Mouse (Mus musculus) bone marrow macrophage, adult 2 months (primary cell): ENCODE results near the gene Lypd6b. TPM values are rescaled to one million over a fixed set of nuclear protein-coding genes. Genes with fewer than 3 reads are reported as not detected.

Experiments used
- H3K27ac ChIP-seq: 2 replicates; pipeline ENCODE4 v1.5.1; 2012; ENCODE audit warnings: low read depth, low read length; ENCODE audit not compliant: insufficient read depth
- H3K4me1 ChIP-seq: 2 replicates; pipeline ENCODE4 v1.6.1; 2012; ENCODE audit warnings: low read length; ENCODE audit not compliant: control insufficient read depth, insufficient read depth
- H3K4me3 ChIP-seq: 2 replicates; pipeline ENCODE4 v1.5.1; 2012; ENCODE audit warnings: mild to moderate bottlenecking, low read length, moderate library complexity; ENCODE audit not compliant: insufficient read depth
- CTCF ChIP-seq: IDR thresholded peaks from 2 replicates; pipeline ENCODE4 v1.5.1; 2012; ENCODE audit warnings: low read depth, mild to moderate bottlenecking, low read length, moderate library complexity
- POLR2A ChIP-seq: IDR thresholded peaks from 2 replicates; pipeline ENCODE4 v1.6.1; 2012; ENCODE audit warnings: mild to moderate bottlenecking, low read depth, low read length, borderline replicate concordance
- polyA plus RNA-seq: library from polyadenylated mRNA; stranded (reverse); fragments of >200 nt; gene quantifications from 2 replicates; pipeline ENCODE4 v1.2.4, GENCODE M21; 2012; ENCODE audit not compliant: missing spikeins, insufficient read depth, insufficient read length

Lypd6b gene
- polyA plus RNA-seq, 1 experiment: not detected

DNA sequence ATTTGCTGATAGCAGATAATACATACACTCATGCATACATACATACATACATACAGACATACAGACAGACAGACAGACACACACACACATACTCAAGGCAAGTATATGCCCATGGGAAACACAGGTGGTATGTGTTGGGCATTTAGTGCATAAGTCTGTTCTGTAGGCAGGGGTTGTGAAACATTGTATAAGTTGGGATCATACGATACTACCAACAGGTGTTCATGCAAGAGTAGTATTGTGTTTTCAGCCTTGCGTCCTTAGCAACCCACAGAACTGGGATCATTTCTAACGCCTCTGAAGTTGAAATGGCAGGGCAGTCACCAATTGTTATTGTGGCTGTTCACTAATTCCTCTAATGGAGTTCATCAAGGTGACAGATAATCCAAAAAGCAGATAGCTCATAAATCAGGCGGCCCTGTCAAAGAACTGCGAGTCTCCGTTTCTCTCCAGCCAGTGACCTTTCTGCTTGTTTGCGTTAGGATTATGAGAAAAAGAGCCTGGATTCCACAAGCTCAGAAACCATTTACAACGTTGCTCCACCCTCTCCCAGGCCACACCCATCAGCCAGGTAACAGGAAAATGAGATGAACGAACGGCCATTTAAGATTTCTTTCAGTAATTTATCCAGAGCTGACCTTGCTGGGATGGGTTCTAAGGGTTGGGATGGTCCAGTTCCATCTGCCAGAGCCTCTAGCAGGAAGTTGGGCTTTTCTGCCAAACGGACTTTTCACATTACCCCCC is 72.9 kb downstream of the Lypd6b start:
- TF ChIP-seq CTCF (no peak), POLR2A (no peak)
- Histone ChIP-seq H3K4me3 (no peak overlapping the region), H3K4me1 (no peaks in the 10 kb centered on the region), H3K27ac (no peak overlapping the region)

- H3K4me3 ChIP-seq: no peak overlapping the region
- H3K4me1 ChIP-seq: no peaks in the 10 kb centered on the region
- TF ChIP-seq CTCF (no peak), POLR2A (no peak)
- no peak overlapping the region for H3K27ac ChIP-seq
These were observed 73.6 kb downstream of the Lypd6b start for GRCm38 (mm10) chr2:49860969-49861592.

GRCm38 (mm10) chr2:49861658-49862057 is 74.2 kb downstream of the Lypd6b start:
- H3K4me3 ChIP-seq: no peak overlapping the region
- TF ChIP-seq CTCF (no peak), POLR2A (no peak)
- no peaks in the 10 kb centered on the region for H3K4me1 ChIP-seq
- no peak overlapping the region for H3K27ac ChIP-seq

GRCm38 (mm10) chr2:49868116-49868858 is 80.8 kb downstream of the Lypd6b start:
- Histone ChIP-seq H3K4me3 (no peak overlapping the region), H3K4me1 (no peaks in the 10 kb centered on the region), H3K27ac (no peak overlapping the region)
- TF ChIP-seq POLR2A: no peak
- no peak for TF ChIP-seq CTCF

DNA sequence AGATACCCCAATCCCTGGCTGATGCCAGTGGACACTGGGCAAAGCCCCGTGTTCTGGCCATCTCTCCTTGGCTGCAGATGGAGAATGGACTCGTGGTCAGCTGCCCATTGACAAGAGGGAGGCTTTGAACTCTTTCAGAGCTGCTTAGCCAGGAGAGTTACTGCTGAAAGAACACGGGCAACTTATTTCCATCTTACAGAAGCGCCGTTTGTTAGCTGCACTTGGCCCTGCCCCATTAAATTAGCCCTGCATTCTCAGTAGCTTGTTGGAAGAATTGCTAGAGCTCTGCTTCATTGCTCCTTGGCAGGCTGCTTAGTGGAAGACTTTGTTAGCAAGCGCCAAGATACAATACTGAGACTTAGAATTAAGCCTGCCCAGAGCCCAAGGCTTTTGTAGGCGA is 81.6 kb downstream of the Lypd6b start:
- Histone ChIP-seq H3K27ac (no peak overlapping the region), H3K4me3 (no peak overlapping the region), H3K4me1 (no peaks in the 10 kb centered on the region)
- TF ChIP-seq POLR2A: no peak
- no peak for TF ChIP-seq CTCF

DNA sequence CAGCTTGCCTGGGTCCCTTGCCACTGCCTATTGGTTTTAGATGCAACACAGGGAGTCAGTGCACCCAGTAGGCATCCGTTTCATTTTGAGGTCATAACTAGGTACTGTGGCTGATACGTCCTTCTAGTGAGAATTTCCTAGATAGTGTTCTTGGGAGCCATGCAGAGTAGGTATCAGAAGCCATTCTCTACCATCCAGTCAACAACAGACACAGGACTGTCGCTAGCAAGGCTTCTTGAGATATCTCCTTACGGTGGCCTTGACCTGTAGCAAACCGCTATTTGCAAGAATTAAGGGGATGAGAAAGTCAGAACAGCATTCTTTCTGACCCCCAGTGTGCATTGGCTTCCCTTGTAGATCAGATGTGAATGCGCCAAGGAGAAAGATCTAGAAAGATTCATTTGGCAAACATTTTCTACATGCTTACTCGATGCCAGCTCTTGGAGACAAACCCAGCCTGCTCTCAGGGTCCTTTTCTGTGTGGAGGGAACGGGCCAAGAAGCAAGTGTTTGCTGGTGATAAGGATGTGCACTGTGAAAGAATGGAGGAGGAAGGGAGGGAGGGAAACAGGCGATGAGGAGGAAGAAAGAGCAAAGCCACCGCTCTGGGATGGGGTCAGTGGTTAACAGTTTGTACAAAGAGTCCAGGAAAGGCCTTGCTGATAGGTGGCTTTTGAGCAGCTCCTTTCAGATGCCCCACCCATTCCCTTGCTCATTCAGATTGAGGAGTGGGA is 82.5 kb downstream of the Lypd6b start:
- no peak overlapping the region for H3K4me3 ChIP-seq
- TF ChIP-seq POLR2A: no peak
- no peak for TF ChIP-seq CTCF
- no peak overlapping the region for H3K27ac ChIP-seq
- no peaks in the 10 kb centered on the region for H3K4me1 ChIP-seq

GRCm38 (mm10) chr2:49871012-49871411 is 83.5 kb downstream of the Lypd6b start:
- TF ChIP-seq POLR2A (no peak), CTCF (no peak)
- H3K4me3 ChIP-seq: no peak overlapping the region

GRCm38 (mm10) chr2:49880507-49880906 is 93.0 kb downstream of the Lypd6b start:
- TF ChIP-seq POLR2A: no peak
- TF ChIP-seq CTCF: no peak
- no peaks in the 10 kb centered on the region for H3K4me1 ChIP-seq

More at GRCm38 (mm10) chr2:49871012-49871411, 83.5 kb downstream of the Lypd6b start:
- H3K4me1 ChIP-seq: no peaks in the 10 kb centered on the region
- H3K27ac ChIP-seq: no peak overlapping the region

DNA sequence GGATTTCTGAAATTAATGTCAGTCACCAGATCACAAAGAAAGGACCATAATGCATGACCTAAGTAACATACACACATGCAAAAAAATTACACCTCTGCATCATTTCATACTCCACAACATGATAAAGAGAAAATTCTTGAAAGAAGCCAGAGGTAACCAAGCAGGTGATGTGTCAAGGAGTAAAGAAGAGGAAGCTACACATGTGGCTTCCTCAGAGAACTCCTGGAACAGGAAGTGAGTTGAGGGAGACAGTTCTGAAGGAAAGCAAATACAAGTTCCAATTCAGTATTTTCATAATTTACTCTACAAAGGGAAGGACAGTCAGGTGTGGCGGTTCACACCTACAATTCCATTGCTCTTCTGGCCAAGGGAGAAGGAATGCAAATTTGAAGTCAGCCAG is 93.5 kb downstream of the Lypd6b start:
- TF ChIP-seq CTCF (no peak), POLR2A (no peak)
- H3K27ac ChIP-seq: no peak overlapping the region

More at GRCm38 (mm10) chr2:49880507-49880906, 93.0 kb downstream of the Lypd6b start:
- Histone ChIP-seq H3K27ac (no peak overlapping the region), H3K4me3 (no peak overlapping the region)

More for the DNA sequence above, 93.5 kb downstream of the Lypd6b start:
- Histone ChIP-seq H3K4me1 (no peaks in the 10 kb centered on the region), H3K4me3 (no peak overlapping the region)
